Mouse (Mus musculus): ENCODE data around the gene Bcdin3d. TPM values are rescaled to one million over a fixed set of nuclear protein-coding genes. Genes with fewer than 3 reads are reported as not detected.

The Bcdin3d gene
- polyA plus RNA-seq, 1 experiment from 2014 or later, result 11.9 TPM

- Histone ChIP-seq H3K27ac (ENCODE audit: low read depth, low read length) (peak overlapping the region; percentile 23), H3K4me1 (ENCODE audit: control insufficient read depth, insufficient read depth, low read length) (peaks cover 31% of the 10 kb centered on the region), H3K27me3 (ENCODE audit: control insufficient read depth, insufficient read depth, low read length) (no peaks in the 10 kb centered on the region), H3K9me3 (replicated peaks; ENCODE audit: control insufficient read depth, low read length) (no peaks in the 10 kb centered on the region), H3K36me3 (ENCODE audit: control insufficient read depth, insufficient read depth, low read length) (0 out of 2 replicates have a peak, but pooled peaks cover 2% of the 10 kb centered on the region), H3K4me2 (no peak overlapping the region), H3K4me3 (ENCODE audit: low read depth, low read length) (no peak overlapping the region), H3K9ac (ENCODE audit: low read depth, low read length) (no peak overlapping the region)
- WGBS (ENCODE audit: insufficient replicate concordance), result 39% methylated on average over 2 of the region's 2 CpGs
- no peak; the same call in 1 of the 2 replicates for ATAC-seq (replicated peaks; ENCODE audit: insufficient number of reproducible peaks, low FRiP score, low TSS enrichment)
Observed at GRCm38 (mm10) chr15:99440112-99440815, 34.3 kb downstream of the Bcdin3d start.

- Histone ChIP-seq H3K27me3 (ENCODE audit: control insufficient read depth, insufficient read depth, low read length) (no peaks in the 10 kb centered on the region), H3K36me3 (ENCODE audit: control insufficient read depth, insufficient read depth, low read length) (0 out of 2 replicates have a peak, but pooled peaks cover 2% of the 10 kb centered on the region), H3K4me2 (no peak overlapping the region), H3K4me1 (ENCODE audit: control insufficient read depth, insufficient read depth, low read length) (peaks cover 42% of the 10 kb centered on the region), H3K4me3 (ENCODE audit: low read depth, low read length) (no peak overlapping the region), H3K9ac (ENCODE audit: low read depth, low read length) (no peak overlapping the region), H3K27ac (ENCODE audit: low read depth, low read length) (no peak overlapping the region), H3K9me3 (replicated peaks; ENCODE audit: control insufficient read depth, low read length) (no peaks in the 10 kb centered on the region)
- ATAC-seq (replicated peaks; ENCODE audit: insufficient number of reproducible peaks, low FRiP score, low TSS enrichment), result no peak
- 74% methylated on average over 8 of the region's 8 CpGs for WGBS (ENCODE audit: insufficient replicate concordance)
Observed at GRCm38 (mm10) chr15:99438966-99439698, 35.4 kb downstream of the Bcdin3d start.

GRCm38 (mm10) chr15:99433913-99434312, 40.6 kb downstream of the Bcdin3d start:
- WGBS (ENCODE audit: insufficient replicate concordance), result 72% methylated on average over 12 of the region's 12 CpGs
- H3K4me3 ChIP-seq (ENCODE audit: low read depth, low read length), result no peak overlapping the region
- no peak overlapping the region for H3K27ac ChIP-seq (ENCODE audit: low read depth, low read length)
- peaks cover 55% of the 10 kb centered on the region for H3K4me1 ChIP-seq (ENCODE audit: control insufficient read depth, insufficient read depth, low read length)
- H3K27me3 ChIP-seq (ENCODE audit: control insufficient read depth, insufficient read depth, low read length), result no peaks in the 10 kb centered on the region
- no peak for ATAC-seq (replicated peaks; ENCODE audit: insufficient number of reproducible peaks, low FRiP score, low TSS enrichment)
- H3K36me3 ChIP-seq (ENCODE audit: control insufficient read depth, insufficient read depth, low read length), result peaks cover 2% of the 10 kb centered on the region
- H3K9ac ChIP-seq (ENCODE audit: low read depth, low read length), result no peak overlapping the region; the same call in 1 of the 2 replicates
- H3K9me3 ChIP-seq (replicated peaks; ENCODE audit: control insufficient read depth, low read length), result no peaks in the 10 kb centered on the region
- no peak overlapping the region for H3K4me2 ChIP-seq

- H3K9ac ChIP-seq (ENCODE audit: low read depth, low read length), result no peak overlapping the region
- ATAC-seq (replicated peaks; ENCODE audit: insufficient number of reproducible peaks, low FRiP score, low TSS enrichment), result no peak
- WGBS (ENCODE audit: insufficient replicate concordance), result 85% methylated on average over 16 of the region's 16 CpGs
- H3K4me2 ChIP-seq, result no peak overlapping the region
- H3K4me3 ChIP-seq (ENCODE audit: low read depth, low read length), result no peak overlapping the region
- H3K36me3 ChIP-seq (ENCODE audit: control insufficient read depth, insufficient read depth, low read length), result peaks cover 6% of the 10 kb centered on the region
- no peaks in the 10 kb centered on the region for H3K27me3 ChIP-seq (ENCODE audit: control insufficient read depth, insufficient read depth, low read length)
- no peak overlapping the region for H3K27ac ChIP-seq (ENCODE audit: low read depth, low read length)
- no peaks in the 10 kb centered on the region for H3K9me3 ChIP-seq (replicated peaks; ENCODE audit: control insufficient read depth, low read length)
- H3K4me1 ChIP-seq (ENCODE audit: control insufficient read depth, insufficient read depth, low read length), result peaks cover 59% of the 10 kb centered on the region
Observed at GRCm38 (mm10) chr15:99433081-99433718, 41.3 kb downstream of the Bcdin3d start.

GRCm38 (mm10) chr15:99431967-99432366, 42.6 kb downstream of the Bcdin3d start:
- H3K27ac ChIP-seq (ENCODE audit: low read depth, low read length), result no peak overlapping the region
- ATAC-seq (replicated peaks; ENCODE audit: insufficient number of reproducible peaks, low FRiP score, low TSS enrichment), result no peak
- H3K9ac ChIP-seq (ENCODE audit: low read depth, low read length), result no peak overlapping the region
- 49% methylated on average over 8 of the region's 8 CpGs for WGBS (ENCODE audit: insufficient replicate concordance)
- no peaks in the 10 kb centered on the region for H3K27me3 ChIP-seq (ENCODE audit: control insufficient read depth, insufficient read depth, low read length)
- no peak overlapping the region for H3K4me3 ChIP-seq (ENCODE audit: low read depth, low read length)
- H3K36me3 ChIP-seq (ENCODE audit: control insufficient read depth, insufficient read depth, low read length), result peaks cover 12% of the 10 kb centered on the region
- H3K4me1 ChIP-seq (ENCODE audit: control insufficient read depth, insufficient read depth, low read length), result peaks cover 59% of the 10 kb centered on the region
- H3K4me2 ChIP-seq, result no peak overlapping the region
- H3K9me3 ChIP-seq (replicated peaks; ENCODE audit: control insufficient read depth, low read length), result no peaks in the 10 kb centered on the region

GRCm38 (mm10) chr15:99431504-99431903, 43.0 kb downstream of the Bcdin3d start:
- Histone ChIP-seq H3K36me3 (ENCODE audit: control insufficient read depth, insufficient read depth, low read length) (peaks cover 17% of the 10 kb centered on the region), H3K4me3 (ENCODE audit: low read depth, low read length) (no peak overlapping the region), H3K4me2 (no peak overlapping the region), H3K27ac (ENCODE audit: low read depth, low read length) (no peak overlapping the region), H3K4me1 (ENCODE audit: control insufficient read depth, insufficient read depth, low read length) (peaks cover 59% of the 10 kb centered on the region), H3K9ac (ENCODE audit: low read depth, low read length) (no peak overlapping the region), H3K27me3 (ENCODE audit: control insufficient read depth, insufficient read depth, low read length) (no peaks in the 10 kb centered on the region), H3K9me3 (replicated peaks; ENCODE audit: control insufficient read depth, low read length) (no peaks in the 10 kb centered on the region)
- ATAC-seq (replicated peaks; ENCODE audit: insufficient number of reproducible peaks, low FRiP score, low TSS enrichment), result no peak
- WGBS (ENCODE audit: insufficient replicate concordance), result 50% methylated on average over 7 of the region's 7 CpGs

- no peak for ATAC-seq (replicated peaks; ENCODE audit: insufficient number of reproducible peaks, low FRiP score, low TSS enrichment)
- no peak overlapping the region for H3K9ac ChIP-seq (ENCODE audit: low read depth, low read length)
Observed at GRCm38 (mm10) chr15:99431063-99431462, 43.5 kb downstream of the Bcdin3d start.

GRCm38 (mm10) chr15:99430394-99430793, 44.1 kb downstream of the Bcdin3d start:
- no peak for ATAC-seq (replicated peaks; ENCODE audit: insufficient number of reproducible peaks, low FRiP score, low TSS enrichment)
- Histone ChIP-seq H3K4me3 (ENCODE audit: low read depth, low read length) (no peak overlapping the region), H3K4me2 (no peak overlapping the region), H3K9me3 (replicated peaks; ENCODE audit: control insufficient read depth, low read length) (no peaks in the 10 kb centered on the region), H3K27ac (ENCODE audit: low read depth, low read length) (no peak overlapping the region), H3K9ac (ENCODE audit: low read depth, low read length) (0 out of 2 replicates have a peak overlapping the region, but pooled peaks have one; percentile 46), H3K4me1 (ENCODE audit: control insufficient read depth, insufficient read depth, low read length) (peaks cover 54% of the 10 kb centered on the region), H3K36me3 (ENCODE audit: control insufficient read depth, insufficient read depth, low read length) (peaks cover 18% of the 10 kb centered on the region), H3K27me3 (ENCODE audit: control insufficient read depth, insufficient read depth, low read length) (no peaks in the 10 kb centered on the region)
- WGBS (ENCODE audit: insufficient replicate concordance), result 71% methylated on average over 8 of the region's 8 CpGs

More at GRCm38 (mm10) chr15:99431063-99431462, 43.5 kb downstream of the Bcdin3d start:
- Histone ChIP-seq H3K4me3 (ENCODE audit: low read depth, low read length) (no peak overlapping the region), H3K9me3 (replicated peaks; ENCODE audit: control insufficient read depth, low read length) (no peaks in the 10 kb centered on the region), H3K27ac (ENCODE audit: low read depth, low read length) (no peak overlapping the region), H3K27me3 (ENCODE audit: control insufficient read depth, insufficient read depth, low read length) (no peaks in the 10 kb centered on the region), H3K4me2 (no peak overlapping the region), H3K4me1 (ENCODE audit: control insufficient read depth, insufficient read depth, low read length) (peaks cover 59% of the 10 kb centered on the region), H3K36me3 (ENCODE audit: control insufficient read depth, insufficient read depth, low read length) (peaks cover 18% of the 10 kb centered on the region)
- WGBS (ENCODE audit: insufficient replicate concordance), result 86% methylated on average over 10 of the region's 10 CpGs
